Mouse (Mus musculus) cerebral cortex, adult 2 months (tissue): ENCODE data around the gene Tnip1.

Experiments used
- WGBS: fragments of 180-500 bp; shearing (Covaris S2); methylation state at CpG from one replicate; pipeline ENCODE4 v1.1.7; 2018; 5-methylcytosine and 5-hydroxymethylcytosine counted together

Tnip1 gene

GRCm38 (mm10) chr11:54934198-54934597 lies 28.5 kb downstream of the Tnip1 start:
- 96% methylated on average over 7 of the region's 7 CpGs for WGBS

- WGBS, result 97% methylated on average over 6 of the region's 6 CpGs
These were observed 30.2 kb downstream of the Tnip1 start for GRCm38 (mm10) chr11:54932540-54932939.

- 77% methylated on average over 5 of the region's 5 CpGs for WGBS
These were observed 31.2 kb downstream of the Tnip1 start for GRCm38 (mm10) chr11:54931405-54932093.

GRCm38 (mm10) chr11:54930318-54930979 lies 32.3 kb downstream of the Tnip1 start:
- WGBS, result 71% methylated on average over 7 of the region's 7 CpGs

DNA sequence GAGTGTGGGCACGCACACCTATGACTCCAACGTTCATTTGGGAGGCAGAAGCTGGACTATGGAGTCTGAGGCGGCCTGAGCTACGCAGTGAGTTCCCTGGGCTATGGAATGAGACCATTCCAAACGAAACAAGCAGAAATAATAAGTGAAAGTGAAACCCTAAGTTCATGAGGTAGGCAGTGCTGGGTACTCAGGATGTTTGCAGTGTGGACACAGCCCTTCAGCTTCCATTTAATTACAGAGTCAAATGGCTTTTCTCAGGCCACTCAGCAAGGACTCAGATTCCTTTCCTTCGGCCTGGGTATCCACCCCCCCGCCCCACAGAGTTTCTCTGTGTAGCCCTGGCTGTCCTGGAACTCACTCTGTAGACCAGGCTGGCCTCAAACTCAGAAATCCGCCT lies 33.0 kb downstream of the Tnip1 start:
- WGBS, result 91% methylated on average over 8 of the region's 8 CpGs

GRCm38 (mm10) chr11:54929290-54929689 lies 33.4 kb downstream of the Tnip1 start:
- WGBS, result 90% methylated on average over 6 of the region's 6 CpGs

GRCm38 (mm10) chr11:54928886-54929285 lies 33.8 kb downstream of the Tnip1 start:
- 70% methylated on average over 7 of the region's 7 CpGs for WGBS

- 89% methylated on average over 3 of the region's 3 CpGs for WGBS
These were observed 34.5 kb downstream of the Tnip1 start for GRCm38 (mm10) chr11:54928219-54928618.

DNA sequence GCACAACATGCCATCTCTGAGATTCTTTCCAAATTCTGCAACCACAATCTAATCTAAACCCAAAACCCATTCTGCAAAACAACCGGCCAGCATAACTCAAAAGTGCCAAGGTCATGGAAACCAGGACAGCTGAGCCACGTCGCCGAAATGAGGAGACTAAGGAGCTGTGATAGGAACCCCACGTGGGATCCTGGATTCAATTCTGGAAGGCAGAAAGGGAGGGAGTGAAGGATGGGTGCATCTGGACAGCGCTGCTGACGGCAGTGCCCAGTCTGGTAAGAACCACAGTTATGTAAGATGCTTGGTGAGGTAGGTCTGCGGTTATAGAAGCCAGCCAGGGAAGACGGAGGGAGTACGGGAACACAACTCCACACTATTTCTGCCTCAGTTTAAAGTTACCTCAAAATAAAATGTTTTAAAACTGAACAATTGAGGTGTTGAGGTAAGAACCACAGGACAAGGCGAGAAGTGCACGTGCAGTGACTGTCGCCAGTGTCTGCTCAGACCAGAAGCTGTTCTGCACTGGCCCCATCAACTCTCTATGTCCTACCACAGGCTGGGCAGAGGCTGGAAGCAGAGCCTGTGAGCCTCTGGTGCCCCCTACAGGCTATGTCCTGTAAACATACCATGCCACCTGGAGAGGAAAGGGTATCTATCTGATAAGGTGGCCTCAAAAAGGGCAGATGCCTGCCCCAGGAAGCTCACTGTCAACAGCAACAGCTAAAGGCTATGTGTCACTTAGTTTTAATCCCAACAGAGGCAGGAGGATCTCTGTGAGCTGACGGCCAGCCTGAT lies 35.2 kb downstream of the Tnip1 start:
- 71% methylated on average over 14 of the region's 14 CpGs for WGBS

GRCm38 (mm10) chr11:54924145-54924544 lies 38.6 kb downstream of the Tnip1 start:
- 95% methylated on average over 14 of the region's 14 CpGs for WGBS

- WGBS, result 93% methylated on average over 3 of the region's 3 CpGs
These were observed 40.2 kb downstream of the Tnip1 start for GRCm38 (mm10) chr11:54922488-54922887.

GRCm38 (mm10) chr11:54921798-54922197 lies 40.9 kb downstream of the Tnip1 start:
- 78% methylated on average over 7 of the region's 7 CpGs for WGBS

DNA sequence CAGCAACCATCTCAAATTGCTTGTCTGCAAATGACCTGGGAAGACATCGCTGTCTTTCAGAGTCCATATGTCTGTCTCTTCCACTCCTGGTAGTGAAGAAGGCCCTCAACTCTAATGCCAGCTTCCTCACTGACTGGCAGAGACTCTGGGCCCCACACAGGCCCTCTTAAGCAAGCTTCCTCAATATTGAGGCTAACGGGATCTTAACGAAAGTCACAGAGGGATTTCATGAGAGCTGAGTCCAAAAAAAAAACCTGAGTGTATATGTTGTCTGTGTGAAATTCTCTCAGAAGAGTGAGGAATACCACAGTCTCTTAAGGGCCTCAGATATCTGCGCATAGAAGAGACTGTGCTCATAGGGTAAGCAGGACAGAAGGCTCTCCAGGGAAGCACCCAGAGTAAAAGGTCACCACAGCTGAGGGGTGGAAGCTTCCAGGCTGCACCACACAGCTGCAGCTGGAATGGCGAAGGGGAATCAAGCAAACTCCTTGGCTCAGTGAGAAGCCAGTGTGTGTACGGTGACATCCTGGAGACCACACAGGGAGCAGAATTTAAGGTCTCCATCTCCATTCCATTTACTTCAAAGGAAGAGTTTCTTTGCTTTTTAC lies 41.6 kb downstream of the Tnip1 start:
- WGBS, result 84% methylated on average over 6 of the region's 6 CpGs

GRCm38 (mm10) chr11:54920127-54920972 lies 42.4 kb downstream of the Tnip1 start:
- WGBS, result 92% methylated on average over 11 of the region's 11 CpGs

DNA sequence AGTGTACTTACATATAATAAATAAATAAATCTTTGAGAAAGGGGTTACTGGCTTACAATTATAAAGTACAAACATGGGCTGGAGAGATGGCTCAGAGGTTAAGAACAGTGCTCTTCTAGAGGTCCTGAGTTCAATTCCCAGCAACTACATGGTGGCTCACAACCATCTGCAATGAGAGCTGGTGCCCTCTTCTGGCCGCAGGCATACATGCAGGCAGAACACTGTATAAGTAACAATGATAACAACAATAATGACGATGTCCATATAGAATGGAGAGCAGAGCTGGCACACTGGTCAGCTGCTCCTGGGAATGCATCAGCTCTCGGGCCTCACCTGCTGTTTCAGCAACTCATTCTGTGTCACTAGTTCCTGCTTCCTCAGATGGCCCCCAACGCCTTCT lies 44.4 kb downstream of the Tnip1 start:
- 94% methylated on average over 4 of the region's 4 CpGs for WGBS

DNA sequence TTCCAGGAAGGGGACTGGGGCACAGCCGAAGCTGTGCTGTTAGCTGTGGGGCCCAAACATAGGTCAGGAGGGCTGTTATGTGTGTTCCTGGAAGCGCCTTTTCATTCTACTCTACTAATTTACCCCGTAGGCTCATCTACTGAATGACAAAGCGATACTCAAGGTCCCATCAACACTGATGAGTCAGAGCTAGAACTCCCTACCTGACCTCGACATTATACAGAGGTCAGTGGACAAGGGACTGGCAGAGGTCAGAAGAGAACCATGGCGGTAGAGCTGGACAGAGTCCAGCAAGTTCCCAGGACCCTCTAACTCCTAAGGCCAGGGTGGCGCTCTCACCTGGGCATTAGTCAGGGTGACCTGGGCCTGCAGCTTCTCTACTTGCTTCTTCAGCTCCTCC lies 45.3 kb downstream of the Tnip1 start:
- 97% methylated on average over 7 of the region's 7 CpGs for WGBS

DNA sequence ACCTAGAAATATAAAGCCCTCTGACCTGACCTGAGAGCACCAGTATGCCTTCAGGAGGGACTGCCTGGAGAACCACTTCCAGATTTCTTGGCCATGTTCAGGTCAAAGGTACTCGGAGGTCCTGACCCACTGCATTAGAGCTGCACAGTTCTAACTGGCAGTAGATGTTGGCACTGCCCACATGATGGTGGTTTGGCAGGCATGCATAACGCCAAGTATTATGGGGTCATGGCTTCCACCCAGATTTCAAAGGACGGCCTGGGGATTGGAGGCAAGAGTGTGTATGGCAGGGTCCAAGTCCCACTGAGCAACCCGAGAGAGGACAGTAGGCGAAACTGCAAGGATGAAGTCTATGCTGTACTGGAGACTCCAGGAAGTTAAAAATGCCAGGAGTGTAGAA lies 48.9 kb downstream of the Tnip1 start:
- 88% methylated on average over 5 of the region's 5 CpGs for WGBS

DNA sequence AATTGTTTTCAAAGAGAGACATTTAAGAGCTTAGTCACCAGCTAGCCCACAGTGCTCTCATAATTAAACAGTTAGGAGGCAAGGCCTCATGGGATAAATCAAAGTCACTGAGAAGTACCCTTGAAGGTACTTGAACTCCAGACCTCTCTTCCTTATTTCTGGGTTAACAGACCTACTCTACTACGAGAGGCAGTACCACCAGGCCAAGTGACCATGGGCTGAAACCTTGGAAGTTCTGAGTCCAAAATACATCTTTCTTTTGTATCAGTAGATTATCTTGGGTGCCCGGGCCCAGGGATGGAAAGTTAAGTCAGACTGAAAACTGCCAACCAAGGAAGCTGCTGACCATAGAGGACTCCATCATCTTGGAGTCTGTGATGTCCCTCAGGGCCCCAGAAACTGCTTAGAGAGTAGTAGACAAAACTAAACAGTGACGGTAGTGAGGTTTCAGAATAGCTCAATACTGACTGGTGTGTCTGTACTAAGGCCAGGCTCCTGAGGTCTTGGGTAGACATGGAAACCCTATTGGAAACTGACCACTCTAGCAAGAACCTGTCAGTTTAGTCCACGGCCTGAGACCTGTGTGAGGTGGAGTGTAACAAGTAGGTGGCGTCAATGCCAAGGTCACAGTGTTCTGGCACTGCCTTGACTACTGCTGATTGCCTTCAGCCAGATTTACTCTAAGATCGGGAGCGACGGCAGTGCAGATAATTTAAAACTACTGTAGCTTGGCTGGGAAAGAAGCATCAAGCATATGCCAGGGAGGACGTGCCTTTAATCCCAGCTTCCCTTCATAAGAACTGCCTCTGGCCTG lies 50.0 kb downstream of the Tnip1 start:
- 81% methylated on average over 9 of the region's 9 CpGs for WGBS

DNA sequence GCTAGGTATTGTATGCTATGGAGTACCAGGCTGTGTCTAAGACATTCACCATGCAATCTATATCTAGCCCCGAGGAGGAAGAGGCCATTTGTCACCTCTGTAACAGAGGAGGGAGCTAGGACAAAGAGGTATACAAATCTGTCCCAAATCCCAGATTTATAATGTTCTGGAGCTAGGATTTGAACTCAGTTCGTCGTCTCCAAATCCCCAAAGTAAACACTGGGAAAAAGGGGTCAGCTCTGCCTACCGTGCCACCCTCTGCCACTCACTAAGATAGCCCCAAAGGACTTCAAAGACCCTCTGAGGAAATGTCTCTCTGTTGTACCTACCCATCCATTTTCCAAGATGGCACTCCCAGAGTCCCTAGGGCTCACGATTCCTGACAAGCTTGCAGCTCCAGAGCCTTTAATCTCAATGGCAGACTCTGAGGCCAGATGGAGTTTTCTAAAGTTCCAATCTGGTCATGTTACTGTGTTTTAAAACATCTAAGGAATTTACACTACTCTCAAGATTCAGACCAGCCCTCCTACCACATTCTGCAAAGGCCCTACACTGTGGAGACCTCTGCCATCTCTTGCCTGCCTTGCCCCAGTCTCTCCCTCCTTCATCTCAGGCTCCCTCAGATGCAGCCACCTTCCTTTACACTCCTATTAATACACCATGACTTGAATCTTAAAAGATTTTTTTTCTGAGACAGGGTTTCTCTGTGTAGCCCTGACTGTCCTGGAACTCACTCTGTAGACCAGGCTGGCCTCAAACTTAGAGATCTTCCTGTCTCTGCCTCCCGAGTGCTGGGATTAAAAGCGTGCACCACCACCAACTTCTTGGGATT lies 50.8 kb downstream of the Tnip1 start:
- 94% methylated on average over 7 of the region's 7 CpGs for WGBS

DNA sequence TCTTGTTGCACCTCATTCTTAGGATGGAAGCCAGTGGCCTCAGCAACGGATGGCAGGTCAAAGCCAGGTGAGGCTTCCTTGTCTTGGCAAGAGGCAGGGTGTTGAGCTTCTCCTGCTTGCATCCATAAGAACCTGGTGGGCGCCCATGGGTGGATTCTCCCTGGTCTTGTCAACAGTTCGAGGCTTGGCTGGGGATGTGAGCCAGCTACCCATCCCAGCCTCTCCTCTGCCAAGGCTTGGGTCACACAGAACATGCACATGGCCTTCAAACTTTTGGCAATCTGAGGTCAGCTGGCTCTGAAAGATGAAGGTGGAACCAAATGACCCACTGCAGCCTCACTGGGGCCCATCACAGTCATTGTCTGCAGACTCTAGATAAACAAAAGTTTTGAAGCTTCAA lies 51.5 kb downstream of the Tnip1 start:
- WGBS, result 93% methylated on average over 3 of the region's 3 CpGs
